Mouse (Mus musculus) right cerebral cortex, adult 2 months (tissue): ENCODE data around the gene Gm8773.
A peak's percentile ranks its signal among the peaks of the same experiment; 100 is the strongest.

Source experiments
- DNase-seq, 2 experiments: peaks; one replicate each; pipeline ENCODE4 v3.0.0; 2021 to 2022; ENCODE audit warnings: low spot score in 2 of 2

The Gm8773 gene

DNA sequence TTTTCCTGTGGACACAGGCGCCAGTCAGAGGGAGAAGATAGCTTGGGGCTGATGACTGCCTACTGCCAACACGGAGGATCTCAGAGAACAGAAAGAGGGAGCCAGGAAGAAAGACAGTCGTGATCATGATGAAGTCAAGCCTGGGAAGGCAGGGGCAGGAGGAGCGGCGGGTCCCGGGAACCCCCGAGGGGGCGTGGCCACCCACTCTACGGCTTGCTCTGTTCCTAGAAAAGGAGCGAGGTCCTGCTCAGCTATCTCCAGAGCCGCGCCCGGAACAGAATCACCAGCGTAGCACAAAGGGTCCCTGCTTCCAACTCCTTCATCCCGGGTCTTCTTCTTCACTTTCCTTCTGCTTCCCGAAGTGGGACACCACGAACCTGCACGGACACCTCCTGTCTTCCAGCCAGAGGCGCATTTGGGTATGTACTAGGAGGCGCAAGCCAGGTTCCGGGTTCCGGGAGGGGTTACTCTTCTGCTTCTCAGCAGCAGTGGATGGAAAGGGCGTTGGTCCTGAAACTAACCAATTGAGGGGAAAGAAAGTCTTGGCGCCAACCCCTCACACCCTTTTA, at the start of gene Gm8773:
Gene Gm8773, plus strand, starts transcription at position 51 of the 569 bp plus-strand sequence.
- DNase-seq = peak; percentile 4 to 14

DNA sequence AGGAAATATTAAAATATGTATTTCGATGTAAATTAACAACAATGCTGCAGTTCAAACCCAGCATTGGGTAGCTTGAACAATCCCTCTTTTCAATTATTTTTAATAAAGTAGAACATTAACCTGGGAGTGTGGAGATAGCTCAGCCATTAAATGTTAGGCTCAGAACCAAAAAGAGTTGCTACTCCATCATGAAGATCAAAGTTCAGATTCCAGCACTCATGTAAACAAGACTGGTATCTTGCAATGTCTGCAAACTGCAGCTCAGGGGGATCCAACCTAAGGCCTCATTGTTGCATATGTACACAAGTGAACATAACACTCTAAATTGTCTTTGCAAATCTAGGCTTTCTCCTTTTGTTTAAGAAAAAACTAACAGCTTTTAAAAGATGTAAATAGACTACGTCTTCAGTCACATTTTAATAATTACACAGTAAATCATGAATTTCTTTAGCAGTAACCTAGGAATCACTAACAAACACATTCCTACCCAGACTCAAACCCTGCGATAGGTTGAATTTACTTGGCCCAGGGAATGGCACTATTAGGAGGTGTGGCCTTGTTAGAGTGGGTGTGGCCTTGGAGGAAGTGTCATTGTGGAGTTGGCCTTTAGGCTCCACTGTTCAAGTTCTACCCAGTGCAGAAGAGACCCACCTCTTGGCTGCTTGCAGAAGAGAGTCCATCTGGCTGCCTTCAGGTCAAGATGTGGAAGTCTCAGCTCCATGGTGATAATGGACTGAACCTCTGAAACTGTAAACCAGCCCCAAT, 39.8 kb upstream of the Gm8773 start:
- no peak for DNase-seq

DNA sequence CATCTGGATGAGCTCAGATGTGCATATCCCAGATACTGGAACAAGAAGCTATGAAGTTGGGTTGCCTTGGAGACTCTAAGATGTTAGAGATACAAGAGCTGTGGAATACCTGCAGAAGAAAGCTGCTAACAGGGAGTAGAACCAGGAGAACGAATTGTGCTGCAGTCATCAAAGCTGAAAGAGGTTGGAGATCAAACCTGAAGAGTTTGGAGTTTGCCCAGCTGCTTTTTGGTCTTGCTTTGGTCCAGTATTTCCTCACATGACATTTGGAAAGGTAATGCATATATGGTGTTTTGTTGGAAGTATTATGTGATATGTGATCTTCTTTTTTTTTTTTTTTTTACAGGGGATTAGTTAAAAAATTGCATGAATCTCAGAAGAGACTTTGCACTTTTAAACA, 37.5 kb upstream of the Gm8773 start:
- no peak for DNase-seq

DNA sequence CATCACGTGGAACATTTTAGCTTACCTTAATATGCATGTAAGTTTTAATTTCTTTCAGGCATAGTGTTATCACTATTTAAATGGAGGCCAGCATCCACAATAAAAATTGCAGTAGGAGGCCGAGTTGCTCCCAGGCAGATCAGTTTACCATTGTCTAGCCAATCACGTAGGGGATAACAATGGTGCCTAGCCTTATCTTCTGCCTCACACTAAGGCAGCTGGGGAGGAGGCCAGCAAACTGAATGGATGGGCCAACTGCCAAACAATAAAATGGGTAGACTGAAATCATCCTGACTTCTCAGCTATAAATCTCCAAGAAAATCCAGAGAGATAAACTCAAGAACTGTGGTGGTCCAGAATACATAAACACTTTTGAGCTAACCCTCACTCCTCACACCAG, 33.8 kb upstream of the Gm8773 start:
- DNase-seq = no peak

DNA sequence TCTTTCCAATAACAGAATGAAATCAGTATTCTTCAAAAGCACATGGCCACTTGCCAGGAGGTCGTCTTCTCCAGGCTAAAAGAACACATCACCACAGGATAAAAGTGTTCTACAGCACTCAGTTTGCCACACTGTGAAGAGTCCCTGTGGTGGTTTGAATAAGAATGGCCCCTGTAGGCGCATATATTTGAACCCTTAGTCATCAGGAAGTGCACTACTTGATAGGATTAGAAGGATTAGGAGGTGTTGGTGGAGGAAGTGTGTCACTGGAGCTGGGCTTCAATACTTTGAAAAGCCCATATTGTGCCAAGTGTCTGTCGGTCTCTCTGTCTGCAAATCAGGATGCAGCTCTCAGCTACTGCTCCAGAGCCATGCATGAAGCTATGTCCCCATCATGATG, 33.2 kb upstream of the Gm8773 start:
- no peak for DNase-seq

DNA sequence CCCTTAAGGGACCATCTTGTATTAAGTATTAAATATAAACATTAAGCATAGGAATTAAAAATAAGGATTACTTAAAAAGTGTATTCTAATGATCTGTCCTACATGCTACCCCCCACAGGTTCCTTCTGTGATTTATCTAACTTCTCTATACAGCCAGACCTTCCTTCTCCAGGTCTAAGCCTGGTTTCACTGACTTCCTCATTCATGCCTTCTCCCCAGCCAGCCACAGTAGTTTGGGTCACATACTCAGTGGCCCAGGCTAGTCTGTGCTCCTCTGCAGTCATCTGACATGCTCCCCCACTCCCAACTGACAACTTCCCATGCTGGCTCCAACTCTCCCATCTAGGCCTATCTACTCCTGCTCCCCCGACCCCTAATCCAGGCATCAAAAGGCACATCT, 22.5 kb upstream of the Gm8773 start:
- no peak for DNase-seq

DNA sequence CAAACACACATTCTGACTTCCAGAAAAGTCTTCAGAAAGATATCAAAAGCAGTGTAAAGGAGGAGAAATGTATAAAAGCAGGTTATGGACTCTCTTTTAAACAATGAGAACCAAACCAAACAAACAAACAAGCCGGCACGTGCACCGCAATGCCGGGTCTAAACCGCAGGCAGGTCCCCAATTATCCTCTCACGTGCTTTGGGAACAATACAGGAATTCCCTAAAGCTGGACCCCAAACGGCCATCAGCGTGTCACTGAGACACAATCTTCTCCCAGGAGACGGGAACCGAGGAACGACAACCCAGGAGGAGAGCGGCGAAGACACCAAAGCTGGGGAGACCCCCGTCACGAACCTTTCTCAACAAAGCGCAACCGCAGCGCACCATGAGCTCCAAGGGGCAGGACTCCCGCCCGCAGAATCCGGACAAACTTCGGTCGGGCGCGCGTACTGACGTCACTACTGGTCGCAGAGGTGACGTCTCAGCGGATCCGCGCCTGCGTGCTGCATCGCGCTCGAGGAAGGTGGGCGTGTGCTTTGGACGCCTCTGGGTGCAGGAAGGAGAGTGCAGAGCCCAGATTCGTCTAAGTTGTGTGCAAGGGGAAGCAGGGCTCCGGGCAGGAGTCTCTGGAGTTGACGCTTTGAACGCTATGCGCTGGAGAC, 14.4 kb upstream of the Gm8773 start, which contains the start of gene Gtpbp10:
Gene Gtpbp10, minus strand, starts transcription at position 460 of the 662 bp plus-strand sequence.
- DNase-seq = peak; percentile 92 to 95

DNA sequence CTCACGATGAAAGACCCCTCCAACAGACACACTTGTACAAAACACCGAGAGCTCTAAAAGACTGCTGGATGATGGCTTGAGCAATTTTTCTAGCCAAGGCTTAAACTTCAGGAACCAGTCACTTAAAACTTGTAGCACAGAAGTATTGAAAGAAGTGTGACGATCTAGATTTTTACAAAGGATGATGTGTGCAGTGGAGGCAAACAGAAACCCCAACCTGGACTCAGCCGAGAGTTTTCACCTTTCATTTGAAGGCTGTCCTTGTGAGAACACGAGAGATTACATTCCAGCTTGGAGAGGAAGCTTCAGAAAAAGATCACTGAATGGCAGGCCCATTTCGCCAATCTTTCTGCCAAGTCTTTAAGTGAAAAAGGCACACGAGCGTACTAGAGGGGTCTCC, 13.8 kb upstream of the Gm8773 start:
- no peak for DNase-seq

DNA sequence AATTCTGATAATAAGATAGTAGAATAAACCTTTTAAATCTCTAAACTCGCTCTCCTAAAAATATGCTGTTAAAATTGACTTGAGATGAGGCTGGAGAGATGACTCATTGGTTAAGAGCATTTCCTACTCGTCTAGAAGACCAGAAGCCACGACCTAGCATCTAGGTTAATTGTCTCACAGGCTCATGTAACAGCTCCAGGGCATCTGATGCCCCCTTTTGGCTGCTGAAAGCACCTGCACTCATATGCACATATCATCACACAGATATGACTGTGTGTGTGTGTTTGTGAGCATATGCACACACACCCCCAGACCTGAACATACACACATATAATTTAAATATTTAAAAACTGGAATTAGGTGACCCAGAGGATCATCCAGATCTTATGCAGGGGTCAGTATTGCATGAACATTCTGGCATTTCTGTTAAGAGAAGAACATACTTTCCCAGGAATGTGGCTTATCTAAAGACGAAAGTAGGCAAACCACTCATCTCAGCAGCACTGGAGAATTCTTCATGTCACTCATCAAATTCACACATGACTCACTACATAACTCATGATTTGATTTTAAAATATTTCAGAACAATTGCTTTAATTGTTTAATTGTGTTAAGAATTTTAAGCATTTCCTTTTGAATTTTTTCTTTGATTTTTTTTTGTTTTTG, 12.4 kb upstream of the Gm8773 start:
- no peak for DNase-seq

DNA sequence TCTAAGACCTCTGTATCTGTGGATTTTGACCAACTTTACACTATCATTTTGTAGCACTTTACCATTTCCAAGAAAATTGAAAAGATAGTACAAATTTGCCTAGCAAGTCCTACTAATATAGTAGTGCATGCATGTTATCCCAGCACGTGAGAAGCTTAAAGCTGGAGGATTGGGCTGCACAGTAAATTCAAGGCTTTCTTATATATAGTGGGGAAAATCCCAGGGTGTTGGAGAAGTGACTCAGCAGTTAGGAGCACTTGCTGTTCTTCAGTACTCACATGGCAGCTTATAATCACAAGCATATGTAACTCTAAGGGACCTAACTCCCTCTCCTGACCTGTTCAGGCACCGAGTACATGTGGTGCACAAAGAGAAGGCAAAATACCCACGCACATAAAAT, 11.2 kb upstream of the Gm8773 start:
- no peak for DNase-seq

DNA sequence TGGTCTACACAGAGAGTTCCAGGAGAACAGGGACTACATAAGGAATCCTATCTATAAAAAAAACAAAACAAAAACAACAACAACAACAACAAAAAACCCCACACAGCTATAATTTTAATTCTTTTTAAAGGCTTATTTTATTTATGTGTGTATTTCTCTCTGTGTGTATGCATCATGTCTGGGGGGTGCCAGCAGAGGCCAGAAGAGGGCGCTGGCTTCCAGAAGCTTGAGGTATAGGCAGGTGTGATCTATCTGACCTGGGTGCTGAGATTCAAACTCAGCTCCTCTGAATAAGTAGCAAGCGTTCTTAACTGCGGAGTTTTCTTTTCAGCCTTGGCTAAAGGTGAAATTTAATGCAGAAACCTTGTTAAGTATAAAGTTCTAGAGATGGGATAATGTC, 14.1 kb downstream of the Gm8773 start:
- no peak for DNase-seq

DNA sequence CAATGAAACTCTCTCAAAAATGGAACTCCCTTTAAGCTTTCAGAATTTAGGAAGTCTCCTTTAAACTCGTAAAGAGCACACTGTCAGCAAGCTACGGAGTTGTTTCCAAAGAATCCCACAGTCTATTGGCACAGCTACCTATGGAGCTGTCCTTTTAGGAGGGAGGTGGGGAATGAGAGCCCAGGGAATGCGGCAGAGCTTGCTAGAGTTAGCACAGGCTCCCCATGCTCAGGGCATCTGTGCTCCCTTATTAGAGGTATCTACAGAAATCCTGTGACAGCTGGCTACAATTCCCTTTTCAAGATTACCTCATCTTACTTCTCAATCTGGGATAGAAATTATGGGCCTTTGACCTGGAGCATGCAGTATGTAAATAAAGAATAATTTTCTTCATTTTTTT, 36.9 kb downstream of the Gm8773 start:
- no peak for DNase-seq

DNA sequence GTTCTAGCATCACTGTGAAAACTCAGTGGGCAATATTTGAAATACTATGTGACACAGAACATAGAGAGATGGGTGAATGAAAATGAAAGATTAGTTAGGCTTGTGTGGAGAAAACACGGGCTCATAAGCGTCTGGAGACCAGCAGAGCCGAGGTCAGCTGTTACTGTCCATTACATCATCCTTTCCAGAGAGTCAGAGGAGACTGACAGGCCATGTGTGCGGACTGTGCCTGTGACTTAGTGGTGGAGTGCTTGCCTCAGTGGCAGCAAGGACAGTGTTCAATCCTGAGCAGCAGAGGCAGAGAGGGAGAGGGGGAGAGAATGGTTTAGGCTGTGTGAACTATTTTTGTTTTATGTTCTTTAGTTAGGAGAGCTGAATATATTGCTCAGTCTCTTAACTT, 44.7 kb downstream of the Gm8773 start:
- DNase-seq = no peak

DNA sequence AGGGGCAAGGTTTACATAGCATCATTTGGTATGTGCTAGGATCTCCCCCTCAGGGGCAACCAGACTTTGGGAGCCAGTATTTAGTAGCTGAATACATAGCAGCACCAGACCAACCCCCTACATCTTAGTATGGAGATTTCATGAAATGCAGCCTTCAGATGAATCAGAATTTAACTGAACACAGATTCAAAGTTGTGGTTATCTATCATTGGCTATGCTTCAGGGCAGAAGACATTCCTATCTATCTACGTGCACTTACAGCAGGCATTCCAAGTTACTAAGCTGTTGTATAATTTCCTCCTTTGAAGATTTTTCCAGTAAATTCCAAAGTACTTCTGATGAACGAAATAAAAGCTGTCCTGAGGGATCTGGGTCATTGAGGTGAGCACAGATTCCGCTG, 51.9 kb downstream of the Gm8773 start:
- no peak for DNase-seq
